Mouse (Mus musculus) liver, postnatal 0 days (tissue): Measurements from ENCODE around the gene Miip.

Experiments used
- CTCF ChIP-seq: sonication (generic); IDR thresholded peaks from 2 replicates; pipeline ENCODE4 v1.5.1; 2016; ENCODE audit warnings: antibody characterized with exemption, low read depth
- EP300 ChIP-seq: IDR thresholded peaks from 2 replicates; pipeline ENCODE4 v1.6.1; 2016; ENCODE audit warnings: antibody characterized with exemption, low read depth, mild to moderate bottlenecking

GRCm38 (mm10) chr4:147906230-147906629 lies 37.6 kb upstream of the Miip start:
- no peak for TF ChIP-seq CTCF
- TF ChIP-seq EP300, result no peak
